Mouse (Mus musculus) urinary bladder, adult 2 months (tissue): ENCODE measurements around the gene Atxn10. TPM values are rescaled to one million over a fixed set of nuclear protein-coding genes. Genes with fewer than 3 reads are reported as not detected.
"Not testable (repeated sequence)": the region's sequence is repeated elsewhere in the genome, so short reads cannot be mapped to it uniquely, and the experiment has no call there.

ENCODE experiments used
- DNase-seq: peaks from one replicate; pipeline ENCODE4 v3.0.0; 2022; ENCODE audit warnings: low spot score
- polyA plus RNA-seq: library from polyadenylated mRNA; depleted of rRNA; stranded (reverse); fragments of >200 nt; gene quantifications from 2 replicates; pipeline ENCODE4 v1.2.3, GENCODE M21; 2012; rRNA removed

Gene Atxn10
- 119 and 122 TPM in 2 replicates for polyA plus RNA-seq

GRCm38 (mm10) chr15:85335671-85336300 is at the start of gene Atxn10:
TSS of gene Atxn10 (plus strand) at chr15:85336245.
- DNase-seq: no peak

GRCm38 (mm10) chr15:85294632-85295031 is 41.4 kb upstream of the Atxn10 start:
- DNase-seq: no peak

DNA sequence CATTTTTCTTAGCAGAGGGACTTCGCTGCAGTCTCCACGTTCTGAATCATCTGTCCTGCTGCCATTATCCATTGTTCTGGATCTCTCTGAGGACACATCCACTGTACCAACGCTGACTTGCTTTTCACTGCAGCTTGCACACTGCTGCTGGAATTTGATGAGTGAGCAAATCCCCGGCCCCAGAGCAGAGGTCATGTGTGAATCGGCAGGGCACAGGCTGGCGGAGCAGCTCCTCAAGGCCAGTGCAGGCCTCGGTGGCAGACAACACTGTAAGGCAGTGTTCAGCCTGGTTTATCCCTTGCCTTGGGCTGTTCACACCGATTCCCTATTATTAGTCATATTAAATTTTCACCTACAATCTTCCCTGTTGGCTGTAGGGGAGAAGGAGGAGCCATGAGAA is 40.5 kb upstream of the Atxn10 start:
- no peak for DNase-seq

DNA sequence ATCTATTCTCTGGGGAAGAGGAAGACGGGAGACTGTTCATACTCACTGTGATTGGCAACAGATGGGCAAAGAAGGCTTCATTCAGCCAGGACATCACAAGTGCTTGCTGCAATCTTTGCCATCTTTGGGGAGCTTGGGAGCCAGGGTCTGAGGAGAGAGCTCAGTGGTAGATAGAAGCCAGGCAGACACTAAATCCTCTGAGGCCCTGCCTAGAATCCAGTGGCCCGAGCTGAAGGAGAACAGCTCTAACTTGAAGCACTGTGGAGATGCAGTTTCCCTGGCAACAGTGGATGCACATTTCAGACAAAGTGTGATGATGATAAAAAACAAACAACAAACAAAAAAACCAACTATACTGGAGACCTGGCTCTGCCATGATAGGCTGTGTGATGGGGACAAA is 40.1 kb upstream of the Atxn10 start:
- DNase-seq: no peak

- no peak for DNase-seq
These were observed 39.5 kb upstream of the Atxn10 start for GRCm38 (mm10) chr15:85296538-85296937.

GRCm38 (mm10) chr15:85298167-85298781 is 37.8 kb upstream of the Atxn10 start:
- DNase-seq: no peak

DNA sequence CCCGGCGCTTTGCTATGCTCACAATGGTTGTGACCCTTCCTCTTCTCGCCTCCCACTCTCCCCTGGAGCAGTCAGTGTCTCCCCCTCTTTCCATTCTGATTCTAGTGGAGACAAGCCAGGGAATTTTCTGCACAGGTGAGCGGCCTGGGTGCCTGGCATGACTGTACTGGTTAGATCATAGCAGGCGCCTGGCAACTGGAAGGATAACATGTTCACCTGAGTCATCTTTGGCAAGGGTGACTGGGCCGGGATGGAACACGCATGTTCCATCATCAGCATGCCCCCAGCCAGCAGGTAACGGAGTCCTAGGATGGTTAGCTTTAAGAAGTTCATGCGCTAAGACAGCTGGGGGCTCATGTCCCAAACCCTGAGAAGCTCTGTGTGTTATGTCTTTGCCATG is 37.1 kb upstream of the Atxn10 start:
- no peak for DNase-seq

DNA sequence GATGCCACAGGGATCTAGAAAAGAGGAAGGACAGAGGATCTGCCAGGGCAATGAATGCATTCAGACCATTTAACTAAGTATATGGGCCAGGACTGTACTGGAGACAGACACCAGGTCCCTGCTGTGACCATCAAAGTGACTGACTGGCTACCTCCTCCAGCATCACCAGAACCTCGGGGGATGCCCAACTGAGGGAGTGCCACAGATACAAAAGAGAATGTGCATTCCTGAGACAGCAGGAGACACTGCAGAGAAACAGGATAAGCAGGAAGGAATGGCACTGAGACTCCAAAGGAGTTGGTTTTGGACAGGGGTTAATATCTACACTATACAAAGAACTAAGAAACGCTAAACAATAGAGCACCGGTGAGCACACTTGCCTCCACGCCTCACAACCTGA is 32.8 kb upstream of the Atxn10 start:
- no peak for DNase-seq

DNA sequence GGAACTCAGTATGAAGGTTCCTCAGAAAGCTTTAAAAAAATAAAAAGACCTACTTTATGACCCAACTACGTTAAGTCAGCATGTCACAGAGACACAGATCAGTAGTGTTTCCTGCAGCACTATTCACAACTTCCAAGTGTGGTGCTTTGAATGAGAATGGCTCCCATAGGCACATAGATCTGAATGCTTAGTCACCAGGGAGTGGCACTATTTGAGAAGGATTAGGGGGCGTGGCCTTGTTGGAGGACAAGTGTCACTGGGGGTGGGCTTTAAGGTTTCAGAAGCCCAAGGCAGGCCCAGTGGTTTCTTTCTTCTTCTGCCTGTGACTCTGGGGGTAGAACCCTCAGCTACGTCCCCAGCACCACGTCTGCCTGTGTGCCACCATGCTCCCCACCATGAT is 32.1 kb upstream of the Atxn10 start:
- DNase-seq: no peak

GRCm38 (mm10) chr15:85307061-85307660 is 28.9 kb upstream of the Atxn10 start:
- no peak for DNase-seq

DNA sequence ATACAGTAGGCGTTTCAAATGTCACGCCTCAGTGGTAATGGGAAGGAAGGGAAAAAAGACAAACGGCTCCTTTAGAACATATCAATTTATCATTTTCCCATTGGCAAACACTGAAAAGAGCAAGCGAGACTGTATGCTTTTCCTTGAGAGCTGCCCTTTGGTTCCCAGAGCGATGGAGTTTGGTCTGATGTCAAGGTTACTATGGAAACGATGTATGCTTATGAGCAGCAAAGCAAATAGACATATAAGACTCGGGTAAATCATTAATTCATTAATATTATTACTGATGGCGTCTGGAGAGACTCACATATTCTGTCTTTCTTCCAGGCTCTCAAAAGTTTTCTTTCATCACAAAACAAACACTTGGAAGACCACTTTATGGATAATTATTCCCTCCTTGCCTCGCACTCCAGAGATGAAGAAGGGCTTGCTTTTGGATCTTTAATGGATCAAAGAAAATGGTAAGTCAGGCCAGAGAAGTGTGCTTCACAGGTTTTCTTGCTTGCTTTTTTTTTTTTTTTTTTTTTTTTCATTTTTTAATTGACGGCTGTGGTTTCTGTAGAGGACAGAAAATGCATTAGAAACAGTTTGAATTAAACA is 24.9 kb upstream of the Atxn10 start:
- no peak for DNase-seq

DNA sequence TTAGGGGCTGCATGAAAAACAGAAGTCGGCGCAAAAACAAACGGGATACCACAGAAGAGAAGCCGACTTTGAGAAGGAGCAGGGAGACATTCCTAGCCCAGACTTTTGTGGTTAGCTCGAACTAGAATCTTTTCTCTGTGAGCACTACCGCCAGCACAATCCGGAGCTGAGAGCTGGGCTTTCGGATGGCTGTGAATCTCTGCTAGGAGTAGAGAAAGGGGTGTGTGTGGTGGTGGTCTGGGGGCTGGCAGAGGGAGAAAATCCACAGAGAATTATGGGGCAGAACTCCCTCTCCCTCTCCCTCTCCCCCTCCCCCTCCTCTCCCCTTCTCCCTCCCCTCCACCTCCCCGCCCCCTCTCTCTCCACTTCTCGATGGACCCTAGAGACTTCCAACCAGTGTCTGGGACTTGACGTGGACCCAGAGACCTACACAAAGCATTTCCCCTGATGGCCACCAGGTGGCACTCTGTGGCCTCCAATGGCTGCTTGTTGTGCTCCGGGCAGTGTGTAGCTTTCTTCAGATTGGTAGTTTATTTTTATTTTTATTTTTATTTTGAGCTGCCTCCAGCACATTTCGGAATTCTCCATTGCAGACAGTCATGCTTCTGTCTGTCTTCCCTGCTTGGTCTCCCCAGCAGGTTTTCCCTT is 20.5 kb upstream of the Atxn10 start:
- peak; percentile 47 for DNase-seq

GRCm38 (mm10) chr15:85316342-85317140 is 19.5 kb upstream of the Atxn10 start:
- no peak for DNase-seq

- no peak for DNase-seq
These were observed 15.9 kb upstream of the Atxn10 start for GRCm38 (mm10) chr15:85319924-85320668.

GRCm38 (mm10) chr15:85323214-85323613 is 12.8 kb upstream of the Atxn10 start:
- DNase-seq: no peak

DNA sequence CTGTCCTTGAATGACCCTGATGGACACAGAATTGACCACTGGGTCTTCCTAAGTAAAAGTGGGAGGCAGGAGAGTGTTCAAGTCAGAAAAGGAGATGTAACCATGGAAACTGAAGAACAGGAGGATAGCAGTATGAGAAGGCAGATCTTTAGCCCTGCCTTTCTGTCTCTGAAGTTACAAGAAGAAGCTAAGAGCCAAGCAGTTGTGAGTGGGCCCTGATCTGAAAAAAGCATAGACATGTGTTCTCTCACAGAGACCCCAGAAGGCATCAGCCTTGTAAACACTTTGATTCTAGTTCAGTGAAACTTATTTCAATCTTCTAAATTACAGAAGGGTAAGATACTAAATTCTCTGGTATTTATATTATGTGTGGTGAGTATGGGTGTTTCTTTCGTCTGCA is 11.6 kb upstream of the Atxn10 start:
- DNase-seq: no peak

DNA sequence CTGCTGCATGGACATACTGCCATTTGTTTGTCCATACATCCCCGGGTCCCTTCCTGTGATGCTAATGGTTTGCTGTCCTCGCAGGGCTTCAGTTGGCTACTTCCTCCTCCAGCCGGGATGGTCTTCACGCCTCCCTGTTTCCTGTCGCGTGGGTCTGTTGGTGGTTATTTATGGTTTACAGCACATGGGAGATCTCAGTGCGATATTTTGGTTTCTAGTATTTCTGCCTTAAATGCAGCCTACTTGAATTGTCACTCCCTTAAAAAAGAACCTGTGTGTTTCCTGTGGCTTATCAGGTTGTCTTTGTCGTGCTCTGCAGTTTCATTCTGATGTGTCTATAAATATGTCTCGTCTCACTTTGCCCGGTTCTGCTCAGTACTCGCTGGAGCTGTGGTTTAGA is 8.2 kb upstream of the Atxn10 start:
- DNase-seq: no peak

- not testable (repeated sequence) for DNase-seq
These were observed 7.6 kb upstream of the Atxn10 start for GRCm38 (mm10) chr15:85328455-85328854.

DNA sequence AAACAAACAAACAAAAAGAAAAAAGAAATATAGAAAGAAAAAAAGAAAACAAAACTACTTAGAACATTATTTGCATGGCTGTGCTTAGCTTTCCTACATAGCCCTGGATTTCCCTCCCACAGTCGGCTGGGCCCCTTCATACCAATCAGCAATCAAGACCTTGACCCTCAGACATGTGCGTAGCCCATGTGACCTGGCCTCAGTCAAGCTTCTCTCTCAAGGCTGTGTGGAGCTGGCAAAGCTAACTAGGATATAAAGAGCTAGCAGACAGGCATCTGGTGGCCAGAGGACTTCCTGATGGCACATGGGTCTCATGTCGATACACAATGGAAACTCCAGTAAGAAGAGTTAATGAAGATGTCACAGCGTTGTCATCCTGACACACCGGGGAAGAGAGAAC is 6.9 kb upstream of the Atxn10 start:
- no peak for DNase-seq

- no peak for DNase-seq
These were observed 6.0 kb upstream of the Atxn10 start for GRCm38 (mm10) chr15:85330024-85330423.

GRCm38 (mm10) chr15:85333511-85333910 is 2.5 kb upstream of the Atxn10 start:
- DNase-seq: not testable (repeated sequence)
